Mouse (Mus musculus) retina, postnatal 7 days (tissue): Measurements from ENCODE around the gene Abca5.
A peak's percentile ranks its signal among the peaks of the same experiment; 100 is the strongest.

ENCODE experiments used
- DNase-seq: peaks from one replicate; pipeline ENCODE4 v3.0.0-alpha.2; 2012; ENCODE audit warnings: low read depth, low spot score

Gene Abca5

GRCm38 (mm10) chr11:110303411-110303810, 34.1 kb downstream of the Abca5 start:
- no peak for DNase-seq

DNA sequence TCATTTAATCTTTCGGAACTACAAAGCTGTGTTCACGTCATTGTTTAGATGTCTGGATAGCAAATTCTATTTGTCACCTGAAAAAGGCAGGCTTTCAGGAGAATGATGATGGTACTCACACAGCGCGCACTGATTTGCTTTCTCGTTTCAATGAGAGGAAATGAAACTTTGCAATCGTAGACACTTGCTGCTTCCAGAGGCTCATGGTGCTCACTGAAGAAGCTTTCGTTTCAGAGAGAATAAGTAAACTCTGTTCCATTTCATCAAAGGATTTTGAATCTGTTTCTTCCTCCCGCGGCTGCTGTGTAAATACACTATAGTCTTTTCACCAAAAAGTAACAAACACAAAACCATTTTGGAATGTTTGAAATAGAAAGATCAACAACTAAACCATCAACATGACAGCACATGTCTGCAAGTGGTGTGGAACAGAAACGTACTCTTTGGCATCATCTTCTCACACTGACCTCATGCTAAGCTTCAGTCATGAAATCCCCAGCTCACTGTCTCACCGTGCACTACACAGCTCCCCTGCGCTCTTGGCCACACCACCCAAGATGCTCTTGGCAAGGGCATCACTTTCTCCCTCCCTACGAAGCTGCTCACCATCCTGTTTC, 39.5 kb downstream of the Abca5 start:
- DNase-seq: no peak

GRCm38 (mm10) chr11:110290586-110290985, 46.9 kb downstream of the Abca5 start:
- DNase-seq: no peak

GRCm38 (mm10) chr11:110288423-110288822, 49.1 kb downstream of the Abca5 start:
- DNase-seq: no peak

DNA sequence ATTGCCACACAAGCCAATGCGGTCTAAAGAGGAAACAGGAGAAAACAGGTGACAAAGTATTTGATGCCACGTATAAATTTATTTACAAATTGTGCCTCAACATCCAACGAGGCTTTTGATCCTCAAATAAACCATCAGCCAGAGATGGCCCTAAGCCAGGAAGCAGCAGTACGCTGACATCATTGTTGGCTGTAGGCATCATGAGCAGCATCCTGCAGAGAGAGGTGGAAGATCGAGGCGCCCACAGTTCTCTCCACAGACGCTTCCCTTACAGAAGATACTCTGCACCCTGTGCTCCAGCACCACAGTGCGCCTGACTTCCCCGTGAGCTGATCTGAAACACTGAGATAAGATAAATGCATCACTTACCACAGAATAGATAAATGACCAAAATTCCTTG, 49.8 kb downstream of the Abca5 start:
- DNase-seq: no peak

- no peak for DNase-seq
Observed at GRCm38 (mm10) chr11:110286331-110286730, 51.2 kb downstream of the Abca5 start.

GRCm38 (mm10) chr11:110284849-110285248, 52.7 kb downstream of the Abca5 start:
- no peak for DNase-seq

DNA sequence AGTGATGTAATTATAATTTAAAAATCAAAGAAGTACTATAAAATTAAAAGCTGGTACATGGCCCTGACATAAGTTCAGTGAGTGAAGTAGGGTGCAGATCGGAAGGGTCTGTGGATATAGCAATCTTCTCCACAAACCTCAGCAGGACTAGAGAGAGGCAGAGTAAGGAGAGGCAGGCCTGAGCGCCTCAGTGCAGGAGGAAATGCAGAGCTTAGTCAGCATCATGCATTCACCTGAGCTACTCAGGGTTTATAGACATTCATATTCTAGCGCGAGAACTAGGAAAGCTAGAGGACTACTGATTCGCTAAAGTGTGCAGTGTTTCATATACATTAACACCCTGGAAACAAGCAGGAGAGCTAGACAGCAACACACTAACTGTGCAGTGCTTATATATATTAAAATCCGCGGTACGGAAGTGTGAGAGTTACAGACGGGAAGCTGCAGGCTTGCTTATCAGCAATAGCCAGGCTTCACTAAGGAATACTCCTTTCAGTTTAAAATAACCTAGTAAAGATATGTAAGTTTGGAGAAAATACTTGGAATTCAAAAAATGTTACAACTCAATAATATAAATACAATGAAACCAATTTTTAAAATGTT, 53.2 kb downstream of the Abca5 start:
- no peak for DNase-seq

DNA sequence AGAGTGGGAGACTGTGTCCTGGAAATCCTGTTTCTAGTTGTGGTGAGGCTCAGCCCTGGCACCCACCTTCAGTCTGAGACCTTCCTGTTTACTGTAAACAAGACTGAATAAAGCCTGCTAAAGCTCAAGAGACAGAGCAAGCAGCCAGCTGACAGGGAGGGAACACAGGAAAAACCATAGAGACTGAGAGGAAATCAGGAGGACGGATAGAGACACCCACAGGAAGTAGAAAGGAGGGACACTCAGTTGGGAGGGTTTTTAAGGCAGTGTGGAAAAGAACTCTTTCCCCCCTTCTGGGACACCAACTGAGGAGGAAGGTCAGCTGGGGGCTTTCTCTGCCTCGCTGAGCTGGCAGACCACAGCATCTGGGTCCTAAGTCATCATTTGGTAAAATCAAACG, 62.7 kb downstream of the Abca5 start:
- DNase-seq: no peak

DNA sequence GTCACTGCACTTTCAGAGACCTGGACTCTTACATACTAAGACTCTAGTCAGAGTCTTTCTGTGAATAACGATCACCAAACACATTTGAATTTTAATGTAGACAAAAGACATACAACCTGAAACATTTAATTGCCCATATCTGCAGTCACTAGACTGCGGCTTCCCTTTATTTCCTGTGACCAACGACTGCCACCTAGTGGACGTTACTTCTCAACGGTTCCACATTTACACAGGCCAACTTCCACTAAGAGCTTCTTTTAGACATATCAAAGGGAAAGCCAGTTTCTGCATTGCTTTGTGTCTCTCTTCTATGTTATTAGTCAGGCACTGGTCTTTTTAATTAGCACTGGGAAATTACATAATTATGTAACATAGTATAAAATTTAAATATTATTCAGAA, 65.8 kb downstream of the Abca5 start:
- peak; percentile 61 for DNase-seq

DNA sequence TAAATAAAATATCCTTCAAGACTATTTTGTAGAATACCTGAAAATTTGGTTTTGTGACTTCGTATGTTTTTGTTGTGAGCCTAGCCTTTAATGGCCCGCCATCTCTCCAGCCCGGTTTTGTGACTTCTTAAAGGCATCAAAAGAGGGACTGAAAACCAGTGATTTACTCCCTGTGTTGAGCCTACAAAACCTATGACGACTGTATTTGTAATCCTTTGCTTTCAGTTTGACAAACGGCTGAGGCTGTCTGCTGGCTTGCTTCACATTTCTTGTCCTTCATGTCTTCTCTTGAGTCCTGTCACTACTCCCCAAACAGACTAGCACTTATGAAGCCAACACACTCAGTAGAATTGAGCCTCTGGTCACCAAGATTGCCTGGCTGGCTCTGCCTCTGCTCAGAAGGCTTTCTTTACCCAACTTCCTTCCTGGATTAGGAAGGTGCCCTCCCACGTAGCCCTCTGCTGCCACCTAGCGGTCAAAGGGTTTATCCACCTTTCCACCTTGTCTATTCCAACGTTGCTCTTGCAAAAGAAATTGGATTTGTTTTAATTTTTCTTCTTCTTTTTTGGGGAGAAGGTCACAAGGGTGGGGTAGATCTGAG, 69.2 kb downstream of the Abca5 start:
- DNase-seq: peak; percentile 81

DNA sequence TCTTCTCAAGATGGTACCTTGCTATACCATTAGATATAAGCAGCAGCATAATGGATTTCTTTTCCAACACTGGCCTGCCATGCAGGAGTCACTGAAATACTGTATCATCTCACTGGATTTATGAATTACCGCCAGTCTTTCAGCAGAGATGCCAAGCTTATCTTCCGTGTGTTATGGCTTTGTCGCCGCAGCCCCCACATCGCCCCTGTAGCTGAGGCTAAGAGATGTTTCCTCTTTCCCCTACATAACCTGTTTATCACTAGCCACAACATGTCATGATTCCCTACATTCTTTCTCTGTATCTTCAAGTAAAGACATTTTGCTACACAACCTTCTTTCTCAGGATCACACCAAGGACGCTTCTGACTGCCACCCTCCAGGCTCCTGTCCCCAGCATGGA, 70.3 kb downstream of the Abca5 start:
- DNase-seq: no peak

DNA sequence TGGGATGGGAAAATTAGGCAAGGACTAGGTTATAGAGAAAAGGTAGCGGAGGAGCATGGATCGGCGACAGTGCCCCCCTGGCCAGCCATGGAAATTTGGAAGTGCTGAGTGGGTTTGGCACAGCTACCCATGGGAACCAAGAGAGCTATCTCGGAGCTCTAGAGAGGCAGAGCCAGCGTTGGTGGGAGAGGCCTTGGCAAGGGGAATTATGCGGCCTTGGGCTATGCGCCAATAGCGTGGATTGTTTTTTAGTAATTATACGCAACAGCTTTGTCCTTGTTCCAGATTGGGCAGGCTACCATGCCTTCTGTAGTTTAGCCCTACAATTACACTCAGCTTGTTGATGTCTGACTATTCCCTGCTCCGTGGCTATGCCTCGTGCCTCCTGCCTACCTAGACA, 70.8 kb downstream of the Abca5 start:
- DNase-seq: no peak

- DNase-seq: no peak
Observed at GRCm38 (mm10) chr11:110261867-110262266, 75.6 kb downstream of the Abca5 start.

GRCm38 (mm10) chr11:110257911-110258310, 79.6 kb downstream of the Abca5 start:
- no peak for DNase-seq

GRCm38 (mm10) chr11:110257061-110257460, 80.5 kb downstream of the Abca5 start:
- no peak for DNase-seq

DNA sequence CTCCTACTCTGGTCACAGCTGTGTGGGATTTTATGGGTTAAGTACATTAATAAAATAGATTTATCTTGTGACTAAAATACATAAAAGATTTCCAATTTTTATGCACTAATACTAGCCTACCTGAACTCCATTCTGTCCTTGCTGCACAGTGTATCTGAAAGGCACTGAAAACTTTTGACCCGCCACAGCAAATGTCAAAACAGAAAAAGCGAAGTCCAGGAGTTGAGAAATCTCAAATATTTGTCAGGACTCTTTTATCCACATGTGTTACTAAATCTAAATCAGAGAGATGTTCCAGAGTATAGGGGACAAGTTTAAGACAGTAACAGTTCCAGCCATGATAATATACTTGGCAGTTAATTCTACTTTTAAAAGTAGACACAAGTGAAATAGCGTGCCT, 85.3 kb downstream of the Abca5 start:
- no peak for DNase-seq

DNA sequence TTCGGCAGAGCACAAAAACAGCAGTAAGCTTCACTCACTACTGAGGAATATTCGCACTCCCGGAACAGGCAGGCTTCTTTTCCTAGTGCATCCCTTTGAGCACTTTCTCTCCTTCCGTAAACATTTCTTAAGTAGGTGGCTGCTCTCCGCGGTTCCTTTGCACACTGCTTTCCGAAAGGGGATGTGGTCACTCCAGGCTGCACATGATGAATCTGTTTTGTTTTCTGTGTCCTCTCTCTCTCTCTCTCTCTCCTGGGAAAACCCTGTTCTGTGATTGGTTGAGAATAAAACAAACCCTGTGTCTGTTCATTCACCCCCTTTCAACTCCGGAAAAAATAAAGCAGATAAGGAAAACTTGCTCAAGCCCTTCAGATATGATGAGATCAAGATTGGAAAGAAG, 86.0 kb downstream of the Abca5 start, which contains the start of gene Abca6:
Gene Abca6, minus strand, starts transcription at position 243 of the 400 bp plus-strand sequence.
- DNase-seq: no peak

- no peak for DNase-seq
Observed at GRCm38 (mm10) chr11:110244730-110245129, 92.8 kb downstream of the Abca5 start.

DNA sequence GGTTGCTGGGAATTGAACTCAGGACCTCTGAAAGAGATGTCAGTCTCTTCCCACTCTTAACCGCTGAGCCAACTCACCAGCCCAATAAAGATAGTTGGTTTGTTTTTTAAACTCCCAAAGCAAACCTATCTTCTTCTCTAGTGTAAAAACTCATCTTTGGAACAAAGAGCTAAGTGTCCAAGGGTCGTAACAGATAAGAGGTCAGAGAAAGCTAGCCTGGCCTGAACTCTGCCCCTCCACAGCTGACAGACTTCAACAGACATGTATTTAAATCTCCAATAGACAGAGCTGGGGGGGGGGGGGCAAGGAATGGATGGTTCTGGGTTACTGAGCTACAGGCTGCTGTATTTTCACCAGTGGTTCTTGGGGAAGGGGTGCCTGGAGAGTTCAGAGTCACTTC, 100.0 kb downstream of the Abca5 start:
- no peak for DNase-seq

GRCm38 (mm10) chr11:110232975-110233374, 104.5 kb downstream of the Abca5 start:
- DNase-seq: no peak
